Mouse (Mus musculus) stomach, postnatal 0 days (tissue): ENCODE data around the gene Fbf1. TPM values are rescaled to one million over a fixed set of nuclear protein-coding genes. Genes with fewer than 3 reads are reported as not detected.
"Not testable (repeated sequence)": the region's sequence is repeated elsewhere in the genome, so short reads cannot be mapped to it uniquely, and the experiment has no call there.

Source experiments
- ATAC-seq: fragments of 200-750 bp; cut with Nextera tagmentation; 2 replicates; pipeline ENCODE4 v1.8.0; 2017; ENCODE audit not compliant: low FRiP score, low TSS enrichment
- DNase-seq: peaks from one replicate; pipeline ENCODE4 v3.0.0-alpha.2; 2016; ENCODE audit warnings: low spot score
- H3K27ac ChIP-seq: fragments of 300-500 bp; sonication (generic); replicated peaks from 2 replicates; pipeline ENCODE4 v1.5.1; 2014; ENCODE audit warnings: mild to moderate bottlenecking, control low read depth
- H3K27me3 ChIP-seq: fragments of 300-500 bp; sonication (generic); 2 replicates; pipeline ENCODE4 v1.6.1; 2014; ENCODE audit warnings: low read length; ENCODE audit not compliant: control insufficient read depth, insufficient read depth
- H3K36me3 ChIP-seq: fragments of 300-500 bp; sonication (generic); 2 replicates; pipeline ENCODE4 v1.6.1; 2014; ENCODE audit warnings: low read length, mixed read lengths; ENCODE audit not compliant: control insufficient read depth, insufficient read depth
- H3K4me1 ChIP-seq: fragments of 300-500 bp; sonication (generic); replicated peaks from 2 replicates; pipeline ENCODE4 v1.6.1; 2014; ENCODE audit warnings: antibody characterized with exemption; ENCODE audit not compliant: control insufficient read depth, insufficient read depth
- H3K4me2 ChIP-seq: fragments of 300-500 bp; sonication (generic); replicated peaks from 2 replicates; pipeline ENCODE4 v1.6.1; 2014; ENCODE audit warnings: low read depth, mild to moderate bottlenecking, control low read depth, moderate library complexity
- H3K4me3 ChIP-seq: fragments of 300-500 bp; sonication (generic); 2 replicates; pipeline ENCODE4 v1.5.1; 2014; ENCODE audit warnings: low read depth, low read length, control low read depth
- H3K9ac ChIP-seq: fragments of 300-500 bp; sonication (generic); 2 replicates; pipeline ENCODE4 v1.6.1; 2014; ENCODE audit warnings: mild to moderate bottlenecking, low read length, control low read depth, mixed read lengths
- H3K9me3 ChIP-seq: fragments of 300-500 bp; sonication (generic); 2 replicates; pipeline ENCODE4 v1.6.1; 2016; ENCODE audit warnings: low read length; ENCODE audit not compliant: control insufficient read depth
- CTCF ChIP-seq: IDR thresholded peaks from 2 replicates; pipeline ENCODE4 v1.5.1; 2016; ENCODE audit warnings: antibody characterized with exemption, low read depth, mild to moderate bottlenecking, moderate library complexity
- EP300 ChIP-seq: optimal IDR thresholded peaks from 2 replicates; pipeline ENCODE3; 2016; ENCODE audit warnings: antibody characterized with exemption
- WGBS: fragments of 180-500 bp; shearing (Covaris S2); extraction: QIAGEN DNeasy Blood & Tissue Kit; methylation state at CpG from one replicate; pipeline ENCODE4 v1.1.7; 2014; 5-methylcytosine and 5-hydroxymethylcytosine counted together
- polyA plus RNA-seq: library from polyadenylated mRNA; unstranded; fragments of >200 nt; fragmentation: Nextera tagmentation; extraction: Ambion mirVana; gene quantifications from 2 replicates; pipeline ENCODE4 v1.2.1, GENCODE M21; 2015

Fbf1 gene
- polyA plus RNA-seq, 1 experiment from 2014 or later: 8.0 TPM

DNA sequence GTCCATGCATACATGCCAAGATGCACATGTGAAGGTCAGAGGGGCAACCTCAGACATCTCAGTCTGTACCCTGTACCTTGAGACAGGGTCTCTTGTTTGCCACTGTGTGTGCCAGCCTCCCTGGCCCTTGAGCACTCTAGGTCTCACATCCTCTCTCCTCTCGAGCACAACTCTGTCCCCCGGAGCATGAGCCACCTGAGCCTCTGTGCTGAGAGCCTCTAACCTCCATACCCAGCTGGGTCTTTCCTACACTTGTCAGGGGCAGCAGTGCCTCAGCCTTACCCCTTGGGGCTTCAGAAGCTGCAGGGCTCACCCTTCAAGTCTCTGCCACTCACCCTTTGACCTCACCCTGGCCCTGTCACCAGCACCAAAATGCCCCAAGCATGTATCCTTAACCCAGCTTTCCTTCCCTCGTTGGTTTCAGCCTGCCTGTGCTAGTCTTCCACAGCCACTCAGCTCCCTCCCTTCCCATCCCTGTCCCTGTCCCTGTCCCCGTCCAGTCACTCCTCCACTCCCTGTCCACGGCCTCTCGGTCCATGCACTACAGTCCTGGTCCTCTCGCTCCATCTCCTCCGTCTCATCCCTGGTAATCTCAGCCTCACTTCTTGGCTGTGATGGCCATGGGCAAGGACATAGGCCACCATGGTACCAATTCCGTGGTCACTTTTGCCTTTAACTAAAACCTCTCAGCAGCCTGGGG is 38.7 kb downstream of the Fbf1 start:
- Histone ChIP-seq H3K36me3 (peaks cover 6% of the 10 kb centered on the region; the same call in 1 of the 2 replicates), H3K27me3 (no peaks in the 10 kb centered on the region), H3K9ac (peak overlapping the region; percentile 76), H3K4me1 (peaks cover 11% of the 10 kb centered on the region), H3K9me3 (no peaks in the 10 kb centered on the region), H3K27ac (0 out of 2 replicates have a peak overlapping the region, but pooled peaks have one; percentile 97), H3K4me3 (peak overlapping the region; percentile 10; the same call in 1 of the 2 replicates), H3K4me2 (peak overlapping the region; percentile 69)
- ATAC-seq: no peak
- 83% methylated on average over 9 of the region's 9 CpGs for WGBS
- DNase-seq: no peak
- TF ChIP-seq EP300 (no peak), CTCF (no peak)

DNA sequence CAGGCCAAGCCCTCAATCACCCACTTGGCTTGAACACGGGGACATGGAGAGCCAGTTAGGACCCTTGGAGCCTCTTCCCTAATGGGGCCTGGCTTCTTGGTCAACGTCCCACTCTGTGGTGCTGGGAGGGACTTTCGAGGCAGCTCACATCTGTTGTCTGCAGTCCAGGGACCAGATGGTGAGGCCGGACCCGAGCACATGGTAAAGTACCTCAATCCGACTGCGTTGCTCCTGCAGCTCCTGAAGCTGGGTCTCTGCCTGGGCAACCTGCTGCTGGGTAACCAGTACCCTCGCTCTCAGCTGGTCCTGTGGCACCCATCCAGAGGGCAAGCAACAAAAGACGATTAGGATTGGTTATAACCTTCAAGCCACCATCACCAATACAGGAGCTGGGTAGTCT is 40.0 kb downstream of the Fbf1 start:
- H3K4me3 ChIP-seq: no peak overlapping the region

DNA sequence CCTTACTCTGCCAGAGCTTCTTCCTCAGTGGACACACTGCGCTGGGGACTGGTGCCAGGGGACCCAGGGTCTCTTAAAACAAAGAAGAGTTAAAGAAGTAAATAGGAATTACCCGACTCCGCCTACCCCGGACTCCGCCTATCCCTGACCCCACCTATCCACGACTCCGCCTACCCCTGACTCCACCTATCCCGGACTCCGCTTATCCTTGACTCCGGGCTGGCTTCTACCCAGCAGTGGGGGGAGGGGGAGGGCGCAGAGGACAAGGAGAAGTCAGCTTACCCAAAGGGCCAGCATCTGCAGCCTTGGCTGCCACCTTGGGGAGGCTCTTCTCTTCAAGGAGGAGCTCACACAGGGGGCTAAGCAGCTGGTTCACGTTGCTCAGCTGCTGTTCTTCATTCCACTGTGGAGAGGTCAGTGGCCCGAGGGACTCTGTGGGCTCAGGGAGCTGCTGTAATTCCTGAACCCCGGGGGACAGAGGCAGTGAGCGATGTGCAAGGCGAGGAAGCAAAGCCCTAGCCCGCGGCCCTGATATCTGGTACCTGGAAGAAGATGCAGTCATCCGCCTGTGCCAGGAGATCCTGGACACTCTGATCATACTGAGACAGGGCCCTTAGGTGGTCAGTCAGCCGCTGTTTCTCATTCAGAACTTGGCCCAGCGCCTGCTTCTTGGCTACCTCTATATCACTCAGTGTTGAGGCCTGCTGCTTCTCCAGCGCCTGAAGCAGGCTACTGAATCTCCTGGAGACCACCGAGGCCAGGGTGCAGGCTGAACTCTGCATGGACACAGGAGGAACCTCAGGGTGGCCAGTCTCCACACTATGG is 40.6 kb downstream of the Fbf1 start, which contains the start of gene Trim47:
Gene Trim47 (minus strand): TSS at position 55 of the 825 bp plus-strand sequence.
- WGBS: 31% methylated on average over 23 of the region's 23 CpGs
- peak within 1 kb of the TSS; percentile 8; the same call in 1 of the 2 replicates for H3K27ac ChIP-seq

More for the DNA sequence above, 40.0 kb downstream of the Fbf1 start:
- H3K36me3 ChIP-seq: peaks cover 8% of the 10 kb centered on the region; the same call in 1 of the 2 replicates
- no peaks in the 10 kb centered on the region for H3K9me3 ChIP-seq
- H3K4me1 ChIP-seq: peaks cover 11% of the 10 kb centered on the region
- H3K27ac ChIP-seq: peak overlapping the region; percentile 8; the same call in 1 of the 2 replicates
- H3K4me2 ChIP-seq: 0 out of 2 replicates have a peak overlapping the region, but pooled peaks have one; percentile 27
- H3K9ac ChIP-seq: no peak overlapping the region
- TF ChIP-seq CTCF (no peak), EP300 (no peak)
- ATAC-seq: no peak
- DNase-seq: no peak
- H3K27me3 ChIP-seq: no peaks in the 10 kb centered on the region
- 55% methylated on average over 9 of the region's 9 CpGs for WGBS

DNA sequence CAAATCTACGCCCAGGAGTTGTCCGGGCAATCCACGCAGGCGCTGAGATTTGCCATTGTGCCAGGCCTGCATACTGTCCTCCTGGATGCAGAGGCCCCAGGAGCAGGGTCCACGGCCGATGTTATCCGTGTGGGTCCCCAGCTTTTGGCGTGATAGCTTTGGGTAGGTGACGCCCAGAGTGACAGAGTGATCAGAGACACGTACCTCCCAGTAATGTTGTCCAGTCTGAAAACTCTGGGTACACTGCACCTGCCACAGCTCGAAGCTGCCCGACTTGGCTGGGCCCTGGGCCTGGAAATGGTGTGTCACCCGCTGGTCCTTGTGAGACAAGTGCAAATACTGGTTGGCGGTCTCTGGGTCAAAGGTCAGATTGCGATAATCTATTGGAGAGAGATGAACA is 41.7 kb downstream of the Fbf1 start:
- no peak for ATAC-seq
- H3K4me3 ChIP-seq: no peak overlapping the region

More for the DNA sequence above, 40.6 kb downstream of the Fbf1 start, which contains the start of gene Trim47:
- Histone ChIP-seq H3K4me3 (no peak within 1 kb of the TSS; the same call in 1 of the 2 replicates), H3K4me1 (peaks cover 11% of the 10 kb centered on the region), H3K9ac (peak within 1 kb of the TSS; percentile 18), H3K27me3 (no peaks in the 10 kb centered on the region), H3K36me3 (peaks cover 9% of the 10 kb centered on the region; the same call in 1 of the 2 replicates), H3K4me2 (peak within 1 kb of the TSS; percentile 27), H3K9me3 (no peaks in the 10 kb centered on the region)
- peak; percentile 92 for DNase-seq
- TF ChIP-seq CTCF (peak; percentile 36), EP300 (no peak)
- ATAC-seq: peak; percentile 47

DNA sequence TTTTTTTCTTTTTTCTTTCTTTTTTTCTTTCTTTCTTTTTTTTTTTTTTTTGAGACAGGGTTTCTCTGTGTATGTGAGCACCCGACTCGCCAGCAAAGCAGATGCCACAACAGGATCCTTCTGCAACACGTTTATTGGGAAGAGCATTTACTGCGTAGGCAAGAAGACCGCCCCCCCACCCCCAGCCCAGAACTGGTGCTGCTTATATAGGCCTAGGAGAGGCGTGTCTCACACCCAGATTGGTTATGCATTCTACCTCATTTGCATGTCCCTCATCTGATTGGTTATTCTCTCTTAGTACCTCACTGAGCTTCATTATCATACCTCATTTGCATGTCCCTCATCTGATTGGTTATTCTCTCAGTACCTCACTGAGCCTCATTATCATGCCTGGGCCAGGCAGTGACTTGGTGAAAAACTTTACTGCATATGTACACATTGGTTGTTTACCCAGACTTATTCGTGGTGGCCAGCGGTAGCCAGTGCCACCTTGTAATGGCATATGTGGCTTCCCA is 46.2 kb downstream of the Fbf1 start:
- H3K36me3 ChIP-seq, H3K9ac ChIP-seq, DNase-seq, H3K9me3 ChIP-seq, H3K4me2 ChIP-seq, H3K27me3 ChIP-seq, H3K4me3 ChIP-seq, ATAC-seq, H3K4me1 ChIP-seq, H3K27ac ChIP-seq: not testable (repeated sequence)
- 85% methylated on average over 8 of the region's 8 CpGs for WGBS

More for the DNA sequence above, 41.7 kb downstream of the Fbf1 start:
- Histone ChIP-seq H3K9me3 (no peaks in the 10 kb centered on the region), H3K9ac (no peak overlapping the region), H3K4me1 (peaks cover 11% of the 10 kb centered on the region), H3K4me2 (no peak overlapping the region), H3K27me3 (no peaks in the 10 kb centered on the region), H3K36me3 (peaks cover 8% of the 10 kb centered on the region; the same call in 1 of the 2 replicates), H3K27ac (no peak overlapping the region)
- WGBS: 94% methylated on average over 15 of the region's 15 CpGs
- no peak for DNase-seq
- TF ChIP-seq CTCF (no peak), EP300 (no peak)
